Mouse (Mus musculus): ENCODE measurements at regions not wholly inside any gene's neighbourhood (a gene's known extent, or its start where the extent isn't known, plus 50 kb on each side); places are given as distances from the start of the nearest gene placed in this dataset.
A peak's percentile ranks its signal among the peaks of the same experiment; 100 is the strongest.

- DNase-seq (ENCODE audit: low read depth, low spot score), result no peak
These were observed 53.1 kb upstream of the Galnt7 start for GRCm38 (mm10) chr8:57705957-57706356.

DNA sequence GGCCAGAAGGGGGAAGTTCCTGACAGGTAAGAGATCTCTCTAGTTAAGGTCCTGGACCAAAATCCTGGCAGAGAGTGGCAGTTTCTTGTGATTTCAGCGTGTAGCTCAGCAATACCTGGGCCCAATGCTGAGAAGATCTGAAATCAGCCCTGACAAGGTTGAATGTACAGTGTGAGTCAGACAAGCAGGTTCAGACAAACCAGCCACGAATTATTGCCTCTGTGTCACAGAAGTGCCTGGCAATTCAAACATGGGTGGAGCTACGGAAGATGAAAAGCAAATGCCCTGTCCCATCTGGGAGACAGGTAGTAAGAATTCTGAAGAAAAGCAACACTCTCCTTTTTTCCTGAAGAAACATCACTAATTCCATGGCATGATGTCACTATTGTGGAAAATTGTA lies 51.3 kb upstream of the Galnt7 start:
- DNase-seq (ENCODE audit: low read depth, low spot score), result no peak

GRCm38 (mm10) chr8:57702407-57703113 lies 49.7 kb upstream of the Galnt7 start:
- DNase-seq (ENCODE audit: low read depth, low spot score), result peak; percentile 1

All from A20 (cell line).